Mouse (Mus musculus) forebrain, embryonic 14.5 days (tissue): ENCODE results near the gene Rasgef1b. TPM values are rescaled to one million over a fixed set of nuclear protein-coding genes. Genes with fewer than 3 reads are reported as not detected.

ENCODE experiments used
- ATAC-seq: fragments of 200-750 bp; cut with Nextera tagmentation; 2 replicates; pipeline ENCODE4 v1.8.0; 2017; ENCODE audit warnings: mild to moderate bottlenecking, moderate library complexity
- DNase-seq: peaks from one replicate; pipeline ENCODE4 v3.0.0-alpha.2; 2015; ENCODE audit warnings: low spot score
- H3K27ac ChIP-seq: fragments of 300-500 bp; sonication (generic); 2 replicates; pipeline ENCODE4 v1.5.1; 2014; ENCODE audit warnings: low read depth, mild to moderate bottlenecking, control low read depth, low read length, moderate library complexity
- H3K27me3 ChIP-seq: fragments of 300-500 bp; sonication (generic); replicated peaks from 2 replicates; pipeline ENCODE4 v1.6.1; 2014; ENCODE audit warnings: low read length, control low read depth, mixed read lengths; ENCODE audit not compliant: control insufficient read depth, insufficient read depth
- H3K36me3 ChIP-seq: fragments of 300-500 bp; sonication (generic); 2 replicates; pipeline ENCODE4 v1.6.1; 2014; ENCODE audit warnings: low read length, control low read depth; ENCODE audit not compliant: control insufficient read depth, insufficient read depth
- H3K4me1 ChIP-seq: fragments of 300-500 bp; sonication (generic); 2 replicates; pipeline ENCODE4 v1.6.1; 2014; ENCODE audit warnings: antibody characterized with exemption, low read length, control low read depth; ENCODE audit not compliant: control insufficient read depth, insufficient read depth
- H3K4me2 ChIP-seq: fragments of 300-500 bp; sonication (generic); 2 replicates; pipeline ENCODE4 v1.6.1; 2014; ENCODE audit warnings: mild to moderate bottlenecking, control low read depth, low read length
- H3K4me3 ChIP-seq: fragments of 300-500 bp; sonication (generic); 2 replicates; pipeline ENCODE4 v1.5.1; 2014; ENCODE audit warnings: low read depth, low read length, control low read depth
- H3K9ac ChIP-seq: fragments of 300-500 bp; sonication (generic); 2 replicates; pipeline ENCODE4 v1.6.1; 2014; ENCODE audit warnings: mild to moderate bottlenecking, low read length, control low read depth, moderate library complexity
- H3K9me3 ChIP-seq: fragments of 300-500 bp; sonication (generic); replicated peaks from 2 replicates; pipeline ENCODE4 v1.6.1; 2016; ENCODE audit warnings: low read length, control low read depth, mixed read lengths; ENCODE audit not compliant: control insufficient read depth
- WGBS: fragments of 180-500 bp; shearing (Covaris S2); extraction: QIAGEN DNeasy Blood & Tissue Kit; methylation state at CpG from one replicate; pipeline ENCODE4 v1.1.7; 2014; 5-methylcytosine and 5-hydroxymethylcytosine counted together
- polyA plus RNA-seq: library from polyadenylated mRNA; unstranded; fragments of >200 nt; fragmentation: Nextera tagmentation; extraction: Ambion mirVana; gene quantifications from 2 replicates; pipeline ENCODE4 v1.2.1, GENCODE M21; 2014

Gene Rasgef1b
- polyA plus RNA-seq, 1 experiment from 2014 or later, result 97.5 TPM

DNA sequence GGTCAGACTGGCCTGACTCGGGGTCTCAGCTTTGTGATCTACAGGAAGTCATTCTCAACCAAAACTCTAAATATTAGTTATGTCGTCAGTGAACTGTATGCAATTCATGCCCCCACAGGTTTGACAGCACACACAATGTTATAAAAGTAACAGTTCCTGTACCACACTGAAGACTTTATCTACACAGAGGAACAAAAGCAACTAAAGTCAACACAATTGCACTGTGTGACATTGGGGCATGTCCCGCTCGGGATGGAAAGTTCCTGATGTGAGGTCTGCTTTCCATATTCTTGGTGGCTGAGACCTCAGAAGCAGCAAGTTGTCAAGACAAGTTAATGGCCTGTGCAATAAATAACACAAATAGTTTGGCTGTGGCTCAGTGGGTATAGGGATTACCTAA is 559.0 kb downstream of the Rasgef1b start:
- 86% methylated on average over 4 of the region's 4 CpGs for WGBS
- H3K4me1 ChIP-seq, result no peaks in the 10 kb centered on the region
- H3K27ac ChIP-seq, result no peak overlapping the region
- no peaks in the 10 kb centered on the region for H3K36me3 ChIP-seq
- no peaks in the 10 kb centered on the region for H3K9me3 ChIP-seq
- H3K27me3 ChIP-seq, result no peaks in the 10 kb centered on the region
- H3K9ac ChIP-seq, result no peak overlapping the region
- DNase-seq, result no peak
- H3K4me3 ChIP-seq, result no peak overlapping the region
- H3K4me2 ChIP-seq, result no peak overlapping the region
- ATAC-seq, result no peak

DNA sequence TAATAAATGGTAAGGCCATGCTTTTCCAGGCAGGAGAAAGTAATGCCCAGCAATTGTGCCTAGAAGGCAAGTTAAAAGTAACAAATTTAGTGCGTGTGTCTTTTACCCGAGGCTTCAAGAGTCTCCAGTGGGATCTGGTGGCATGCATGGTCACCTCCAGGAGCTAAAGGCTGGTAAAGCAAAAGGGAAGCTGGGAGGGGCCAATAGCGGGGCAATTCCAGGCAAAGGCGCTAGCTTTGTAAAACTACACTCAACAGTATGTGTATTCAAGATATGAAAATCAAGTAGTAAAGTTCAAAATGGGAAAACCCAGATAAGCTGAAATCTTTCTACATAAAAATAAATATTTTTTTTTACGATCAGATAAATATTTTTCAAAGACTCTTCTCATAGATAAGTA is 561.1 kb downstream of the Rasgef1b start:
- Histone ChIP-seq H3K36me3 (no peaks in the 10 kb centered on the region), H3K9me3 (no peaks in the 10 kb centered on the region), H3K4me3 (no peak overlapping the region), H3K27ac (no peak overlapping the region), H3K4me2 (no peak overlapping the region), H3K9ac (no peak overlapping the region), H3K27me3 (no peaks in the 10 kb centered on the region), H3K4me1 (no peaks in the 10 kb centered on the region)
- ATAC-seq (no peak), DNase-seq (no peak)
- 94% methylated on average over 5 of the region's 5 CpGs for WGBS

Other genes with a start within 250 kb of the Rasgef1b start
- gene Vamp9, start 177.2 kb upstream of the Rasgef1b start, polyA plus RNA-seq, result 0.75 and 0.83 TPM in 2 replicates
- gene Hnrnpd, start 249.9 kb upstream of the Rasgef1b start, polyA plus RNA-seq, result 153 TPM in 2 replicates
- 3.5 and 5.0 TPM in 2 replicates for gene 4930524J08Rik, start 250.0 kb upstream of the Rasgef1b start, polyA plus RNA-seq